Mouse (Mus musculus): ENCODE measurements around the gene Ccdc88a. TPM values are rescaled to one million over a fixed set of nuclear protein-coding genes. Genes with fewer than 3 reads are reported as not detected.

Ccdc88a gene
- 3.5 TPM for polyA plus RNA-seq (2014; fragmentation: Illumina TruSeq; extraction: RNeasy Lipid Tissue Mini Kit (QIAGEN cat#74804); ENCODE audit: low read depth, low replicate concordance)

GRCm38 (mm10) chr11:29373396-29374273 lies at the start of gene Ccdc88a:
TSS of gene Ccdc88a (plus strand) at chr11:29373658.

DNA sequence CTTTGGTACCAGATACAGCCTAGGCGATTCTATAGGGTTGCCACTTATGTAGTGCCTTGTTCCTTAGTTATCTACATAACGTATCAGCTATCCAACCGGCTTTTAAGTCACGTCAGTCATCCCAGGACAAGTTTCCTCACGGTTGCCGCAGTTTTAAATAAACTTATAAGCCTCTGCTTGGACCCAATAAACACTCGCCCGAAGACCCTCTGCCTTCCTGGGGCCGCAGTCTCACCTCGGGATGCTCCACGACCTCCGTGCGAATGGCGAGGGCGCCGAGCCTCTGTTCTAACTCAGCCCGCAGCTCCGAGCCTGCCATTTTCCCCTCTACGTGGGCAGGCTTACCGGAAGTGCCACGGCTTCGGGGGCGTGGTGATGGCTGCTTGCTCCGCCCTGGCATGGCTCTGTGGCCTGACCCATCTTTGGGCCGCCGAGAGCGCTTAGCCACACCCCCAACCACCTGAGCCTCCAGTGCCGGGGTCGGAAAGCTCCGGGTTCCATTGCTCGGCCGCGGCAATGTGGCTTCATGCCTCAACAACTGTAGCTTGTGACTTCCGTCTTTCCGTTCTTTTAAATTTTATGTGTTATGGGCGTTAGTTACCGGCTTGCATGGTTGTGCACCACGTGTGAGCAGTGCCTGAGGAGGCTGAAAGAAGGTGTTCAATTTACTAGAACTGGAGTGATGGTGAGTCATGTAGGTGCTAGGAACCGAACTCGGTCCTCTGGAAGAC lies 141.4 kb downstream of the Ccdc88a start, which contains the start of gene Prorsd1:
Prorsd1 (minus strand) TSS at position 352 of the 731 bp plus-strand sequence.

DNA sequence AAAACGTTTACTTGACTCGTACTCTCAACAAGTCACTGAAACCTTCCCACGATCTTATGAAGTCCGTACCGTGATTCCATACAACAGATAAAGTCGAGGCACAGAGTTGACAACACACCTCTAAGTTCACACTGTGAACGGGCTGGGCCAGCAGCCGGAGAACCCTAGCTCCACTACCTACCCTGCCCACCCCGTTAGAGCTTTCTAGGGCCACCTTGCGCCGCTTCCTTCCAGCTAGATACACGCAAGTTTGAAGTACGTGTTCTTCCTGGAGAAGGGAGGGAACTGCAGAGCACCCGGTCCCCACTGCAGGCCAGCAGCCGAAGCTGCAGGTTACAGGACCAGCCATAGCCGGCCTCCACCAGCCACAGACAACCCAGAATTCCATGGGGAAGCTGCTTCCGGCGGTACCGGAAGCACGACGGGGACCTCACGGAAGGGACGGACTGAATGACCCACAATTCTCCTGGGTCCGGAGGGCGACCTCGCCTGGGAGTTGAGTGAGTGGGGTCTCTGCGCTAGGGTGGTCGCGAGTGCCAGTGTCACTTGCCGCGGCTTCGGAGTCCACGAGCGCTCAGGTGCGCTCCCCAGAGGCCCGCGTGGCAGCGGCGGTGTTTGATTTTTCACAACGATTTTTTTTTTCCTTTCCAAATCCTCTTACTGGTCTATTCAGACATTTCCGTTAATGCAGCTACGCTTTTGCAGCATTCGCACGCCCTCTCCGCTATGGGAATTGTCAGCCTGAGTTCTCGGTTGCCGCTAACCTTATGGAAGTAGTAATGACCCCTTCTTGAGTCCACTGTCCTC lies 152.7 kb downstream of the Ccdc88a start, which contains the start of gene Mtif2:
Mtif2 (plus strand) TSS at position 421 of the 807 bp plus-strand sequence.

GRCm38 (mm10) chr11:29547752-29548503 lies 174.5 kb downstream of the Ccdc88a start, which contains the start of the genes Clhc1 and Rps27a:
TSS of gene Clhc1 (plus strand) at chr11:29547950.
TSS of gene Rps27a (minus strand) at chr11:29548109.

Other genes starting within 250 kb of the Ccdc88a start
- gene Pnpt1, start 242.9 kb upstream of the Ccdc88a start, polyA plus RNA-seq (2014; fragmentation: Illumina TruSeq; extraction: RNeasy Lipid Tissue Mini Kit (QIAGEN cat#74804); ENCODE audit: low read depth, low replicate concordance), result 25.9 TPM
- gene Ppp4r3b, start 200.8 kb upstream of the Ccdc88a start, polyA plus RNA-seq (2014; fragmentation: Illumina TruSeq; extraction: RNeasy Lipid Tissue Mini Kit (QIAGEN cat#74804); ENCODE audit: low read depth, low replicate concordance), result 19.2 TPM
- 23.1 TPM for gene Cfap36, start 126.2 kb upstream of the Ccdc88a start, polyA plus RNA-seq (2014; fragmentation: Illumina TruSeq; extraction: RNeasy Lipid Tissue Mini Kit (QIAGEN cat#74804); ENCODE audit: low read depth, low replicate concordance)
- 28.1 TPM for gene Prorsd1, start 141.4 kb downstream of the Ccdc88a start, polyA plus RNA-seq (2014; fragmentation: Illumina TruSeq; extraction: RNeasy Lipid Tissue Mini Kit (QIAGEN cat#74804); ENCODE audit: low read depth, low replicate concordance)
- gene Mtif2, start 152.8 kb downstream of the Ccdc88a start, polyA plus RNA-seq (2014; fragmentation: Illumina TruSeq; extraction: RNeasy Lipid Tissue Mini Kit (QIAGEN cat#74804); ENCODE audit: low read depth, low replicate concordance), result 47.1 TPM
- not detected for gene Clhc1, start 174.3 kb downstream of the Ccdc88a start, polyA plus RNA-seq (2014; fragmentation: Illumina TruSeq; extraction: RNeasy Lipid Tissue Mini Kit (QIAGEN cat#74804); ENCODE audit: low read depth, low replicate concordance)
- gene Rps27a, start 174.5 kb downstream of the Ccdc88a start, polyA plus RNA-seq (2014; fragmentation: Illumina TruSeq; extraction: RNeasy Lipid Tissue Mini Kit (QIAGEN cat#74804); ENCODE audit: low read depth, low replicate concordance), result 510 TPM